Mouse (Mus musculus) spleen, adult 12 weeks (tissue): ENCODE measurements around the gene Specc1.

Experiments used
- DNase-seq: peaks from one replicate; pipeline ENCODE4 v3.0.0; 2022; ENCODE audit warnings: low spot score

Specc1 gene

GRCm38 (mm10) chr11:62049170-62049569 lies 92.6 kb downstream of the Specc1 start:
- no peak for DNase-seq

DNA sequence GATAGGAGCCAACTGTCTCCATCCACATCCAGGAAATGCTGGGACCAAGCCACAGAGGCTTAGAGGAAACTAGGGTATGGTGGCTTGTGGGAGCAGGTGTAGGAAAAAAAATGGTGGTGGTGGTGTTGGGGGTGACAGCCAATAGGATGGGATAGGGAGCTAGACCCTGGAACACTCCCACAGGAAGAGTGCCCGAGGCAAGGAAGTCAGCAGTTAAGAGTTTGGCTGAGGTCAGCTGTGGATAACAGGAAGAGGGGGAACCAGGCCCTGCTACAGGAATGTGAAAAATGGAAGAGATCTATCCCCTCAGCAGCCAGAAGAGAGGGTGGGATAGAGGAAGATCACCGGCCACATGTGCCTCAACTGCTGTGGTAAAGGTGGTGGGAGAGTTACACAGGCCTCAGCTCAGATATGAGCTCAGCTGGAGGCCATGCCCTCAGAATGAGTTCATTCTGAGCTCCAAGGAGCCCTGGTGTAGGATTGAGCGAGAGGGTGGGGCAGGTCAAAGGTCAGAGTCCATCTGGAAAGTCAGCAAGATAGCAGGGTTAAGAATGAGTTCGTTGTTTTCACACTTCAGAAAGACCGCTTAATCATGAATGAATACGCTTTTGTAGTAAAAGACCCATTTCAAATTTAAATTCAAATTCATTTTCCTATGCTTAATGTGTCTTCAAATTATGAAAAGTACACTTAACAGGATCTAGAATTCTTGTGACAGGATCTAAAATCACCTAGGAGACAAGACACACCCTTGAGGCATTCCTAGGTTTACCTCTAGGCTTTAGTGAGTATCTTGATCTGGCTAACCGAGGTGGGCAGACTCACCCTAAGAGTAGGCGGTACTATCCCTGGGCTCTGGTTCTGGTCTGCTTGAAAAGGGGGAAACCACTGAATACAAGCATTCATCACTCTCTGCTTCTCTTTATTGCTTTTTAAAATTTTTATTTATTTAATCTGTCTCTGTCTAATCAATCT lies 94.1 kb downstream of the Specc1 start:
- DNase-seq, result no peak

DNA sequence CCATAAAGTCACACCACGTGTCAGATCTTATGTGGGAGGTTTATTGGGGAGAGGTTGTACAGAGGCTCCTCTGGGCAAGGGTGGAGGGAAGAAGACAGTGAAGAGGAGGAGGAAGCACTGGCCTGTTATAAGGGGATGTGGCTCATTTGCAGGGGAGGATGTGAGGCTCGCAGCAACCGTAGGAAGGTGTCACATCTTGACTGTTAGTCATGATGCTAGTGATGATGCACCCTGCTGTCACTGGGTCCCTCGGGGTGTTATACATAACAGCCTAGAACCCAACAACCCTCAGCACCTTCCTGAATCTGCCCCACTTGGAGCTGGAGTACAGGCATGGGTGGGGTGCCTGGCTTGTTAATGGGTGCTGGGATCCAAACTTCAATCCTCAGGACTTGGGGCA lies 94.9 kb downstream of the Specc1 start:
- DNase-seq, result no peak

DNA sequence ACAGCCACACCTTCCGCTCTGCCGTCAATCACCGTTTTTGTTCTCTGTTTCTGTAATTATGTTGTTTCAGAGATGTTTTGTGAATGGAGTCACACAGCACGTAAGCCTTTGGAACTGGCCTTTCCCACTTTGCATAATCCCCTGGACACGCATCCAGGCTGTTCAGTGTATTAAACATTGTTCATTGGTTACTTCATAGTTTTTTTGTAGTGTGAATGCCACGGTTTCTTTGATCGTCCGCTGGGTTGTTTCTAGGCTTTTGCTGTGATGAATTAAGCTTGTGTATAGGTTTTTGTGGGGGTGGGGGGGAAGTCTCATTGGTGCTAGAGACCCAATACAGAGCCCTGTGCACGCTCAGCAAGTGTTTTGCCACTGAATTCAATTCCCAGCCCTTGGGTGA lies 97.4 kb downstream of the Specc1 start:
- DNase-seq, result no peak

DNA sequence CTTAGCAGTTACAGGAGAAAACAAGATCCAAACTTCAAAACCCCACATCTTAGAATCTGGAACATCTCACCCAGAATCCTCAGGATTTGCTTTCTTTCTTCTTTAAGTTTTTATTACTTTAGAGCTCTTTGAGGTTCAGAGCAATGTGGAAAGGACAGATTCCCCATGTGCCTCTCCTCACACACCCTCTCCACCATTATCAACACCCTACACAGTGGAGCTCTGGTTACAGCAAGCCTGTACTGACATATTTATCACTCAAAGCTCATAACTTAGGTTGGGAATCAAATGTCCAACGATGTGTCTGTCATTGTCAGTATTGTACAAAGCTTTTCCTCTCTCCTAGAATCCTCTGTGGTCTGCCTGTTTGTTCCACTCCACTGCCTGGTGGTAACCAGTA lies 108.0 kb downstream of the Specc1 start:
- no peak for DNase-seq

- DNase-seq, result no peak
These were observed 109.1 kb downstream of the Specc1 start for GRCm38 (mm10) chr11:62065655-62066054.

DNA sequence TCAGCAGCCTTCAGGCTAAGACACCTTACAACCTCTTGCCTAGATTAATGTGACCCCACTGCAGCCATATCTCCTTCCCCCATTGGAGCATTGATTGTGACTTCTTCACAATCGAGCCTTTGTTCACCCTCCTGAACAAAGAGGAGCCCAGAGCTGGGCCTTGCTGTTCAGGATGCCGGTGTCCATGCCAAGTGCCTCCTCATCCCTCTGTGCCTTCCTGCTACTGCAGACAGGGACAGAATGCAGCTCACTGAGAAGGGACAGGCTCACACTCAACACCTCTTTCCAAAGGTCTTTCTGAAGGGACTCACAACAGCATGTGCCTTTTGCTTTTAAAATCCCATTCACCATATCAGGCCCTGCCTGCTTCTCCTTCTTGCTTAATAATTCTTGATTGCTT lies 113.0 kb downstream of the Specc1 start:
- DNase-seq, result no peak

GRCm38 (mm10) chr11:62070206-62070605 lies 113.6 kb downstream of the Specc1 start:
- DNase-seq, result no peak

DNA sequence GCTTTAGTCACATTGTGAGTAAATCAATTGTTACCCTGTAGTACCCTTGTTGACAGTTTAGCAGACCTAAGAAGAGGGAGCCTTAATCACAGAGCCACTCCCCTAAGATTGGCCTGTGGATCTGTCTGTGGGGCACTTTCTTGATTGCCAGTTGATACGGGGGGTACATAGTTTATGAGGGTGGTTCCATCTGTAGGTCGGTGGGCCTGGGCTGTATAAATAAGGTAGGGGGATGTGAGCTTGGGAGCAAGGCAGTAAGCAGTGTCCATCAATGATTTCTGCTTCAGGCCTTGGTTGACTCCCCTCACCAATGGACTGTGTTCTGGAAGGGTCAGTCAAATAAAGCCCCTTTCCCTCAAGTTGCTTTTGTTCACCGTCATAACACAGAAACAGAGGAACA lies 115.8 kb downstream of the Specc1 start:
- no peak for DNase-seq

DNA sequence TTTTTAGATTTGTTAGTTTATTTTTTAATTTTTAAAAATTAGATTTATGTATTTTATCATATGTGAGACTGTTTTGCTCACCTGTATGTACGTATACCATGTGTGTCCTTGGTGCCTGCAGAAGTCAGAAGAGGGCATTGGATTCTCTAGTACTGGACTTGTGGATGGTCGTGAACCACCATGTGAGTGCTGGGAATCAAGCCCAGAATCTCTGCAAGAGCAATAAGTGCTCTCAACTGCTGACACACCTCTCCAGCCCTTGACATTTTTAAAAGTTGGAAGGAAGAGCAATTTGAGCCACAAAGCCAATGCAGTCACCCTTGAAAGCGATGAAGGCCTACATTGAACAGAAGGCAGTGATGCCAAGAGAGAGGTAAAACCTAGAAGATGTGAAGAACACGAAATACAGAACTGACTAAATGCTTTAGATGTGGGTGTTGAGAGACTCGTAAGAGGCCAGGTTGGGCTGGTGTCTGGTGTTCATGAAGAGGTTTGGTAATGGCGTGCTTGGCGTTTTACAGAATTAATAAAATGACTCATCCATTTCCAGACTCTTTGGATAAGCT lies 117.1 kb downstream of the Specc1 start:
- DNase-seq, result no peak

GRCm38 (mm10) chr11:62074578-62074977 lies 118.0 kb downstream of the Specc1 start:
- DNase-seq, result no peak

- no peak for DNase-seq
These were observed 118.5 kb downstream of the Specc1 start for GRCm38 (mm10) chr11:62075071-62075470.

DNA sequence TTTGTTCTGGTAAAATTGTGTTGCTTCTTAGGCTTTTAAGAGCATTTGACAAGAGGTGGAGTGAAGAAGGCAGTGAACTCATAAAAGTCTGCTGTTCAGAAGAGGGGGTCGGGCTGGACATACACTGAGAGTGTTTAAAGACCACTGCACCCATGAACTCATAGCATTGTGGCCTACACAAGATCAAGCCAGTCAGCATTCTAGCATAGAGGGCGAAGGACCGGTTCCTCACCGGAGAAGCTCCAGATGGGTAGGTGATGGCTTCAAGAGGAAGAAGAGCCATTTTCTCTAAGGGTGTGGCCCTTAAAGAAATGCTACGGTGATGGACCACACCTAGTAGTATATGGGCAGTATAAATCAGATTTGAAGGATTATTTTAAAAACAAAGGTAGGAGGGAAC lies 119.0 kb downstream of the Specc1 start:
- no peak for DNase-seq

GRCm38 (mm10) chr11:62076345-62077156 lies 120.0 kb downstream of the Specc1 start:
- DNase-seq, result peak; percentile 70

- DNase-seq, result no peak
These were observed 120.7 kb downstream of the Specc1 start for GRCm38 (mm10) chr11:62077157-62077865.

GRCm38 (mm10) chr11:62078371-62078770 lies 121.8 kb downstream of the Specc1 start:
- DNase-seq, result no peak

DNA sequence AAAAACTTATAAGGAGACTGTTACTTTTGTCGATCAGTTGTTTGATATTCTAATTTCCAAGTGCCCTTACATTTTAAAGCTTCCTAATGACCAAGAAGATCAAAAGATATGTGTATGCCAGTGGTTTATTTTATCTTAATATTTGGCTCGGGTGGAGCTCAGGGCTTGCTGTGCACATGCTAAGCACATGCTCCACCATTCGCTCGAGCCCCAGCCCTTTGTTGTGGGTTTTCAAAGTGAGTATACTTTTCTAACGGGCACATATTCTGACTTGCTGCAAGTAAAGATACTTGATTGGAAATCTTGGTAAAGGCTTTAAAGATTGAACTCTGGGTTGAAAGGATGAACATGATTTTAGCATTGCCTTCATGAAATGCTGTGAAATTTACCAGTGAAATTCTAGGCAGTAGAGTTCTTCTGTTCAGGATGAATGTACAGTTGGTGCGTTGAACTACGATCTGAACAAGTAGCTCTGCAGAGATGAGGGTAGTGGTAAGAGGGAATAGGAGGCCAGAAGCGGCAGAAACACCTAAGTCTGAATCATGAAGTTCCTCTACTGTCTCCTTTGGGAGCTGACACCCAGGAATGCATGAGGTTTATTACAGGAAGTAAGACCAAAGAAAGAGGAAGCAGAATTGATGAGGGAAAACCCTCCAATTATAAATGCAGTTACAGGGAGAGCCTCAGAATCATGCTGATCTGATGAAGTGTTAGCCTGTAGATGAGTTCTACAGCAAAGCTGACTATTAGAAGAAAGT lies 122.7 kb downstream of the Specc1 start:
- DNase-seq, result no peak

- DNase-seq, result no peak
These were observed 123.9 kb downstream of the Specc1 start for GRCm38 (mm10) chr11:62080476-62080875.

GRCm38 (mm10) chr11:62086648-62087047 lies 130.1 kb downstream of the Specc1 start:
- DNase-seq, result no peak

DNA sequence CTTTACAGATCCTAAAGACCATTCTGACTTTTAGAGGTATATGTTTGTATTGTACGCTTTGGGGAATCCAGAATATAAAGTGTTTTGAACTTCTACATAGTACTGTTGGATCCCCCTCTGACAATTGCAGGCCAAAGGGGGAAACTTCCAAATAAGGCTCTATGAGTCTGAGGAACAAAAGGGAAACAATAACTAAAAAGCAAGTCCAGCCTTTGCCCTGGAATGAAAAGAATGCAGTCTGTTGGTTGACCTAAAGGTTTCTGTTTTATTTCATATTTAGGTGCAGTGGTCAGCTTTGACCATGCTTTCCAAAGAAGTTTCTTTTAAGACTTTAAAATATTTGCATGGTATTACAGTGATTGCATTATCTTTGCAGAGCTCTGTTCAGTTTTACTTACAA lies 130.5 kb downstream of the Specc1 start:
- DNase-seq, result no peak

GRCm38 (mm10) chr11:62088651-62089050 lies 132.1 kb downstream of the Specc1 start:
- DNase-seq, result no peak
